Mouse (Mus musculus) spleen, postnatal 0 days (tissue): ENCODE measurements around the gene Olfr1109. TPM values are rescaled to one million over a fixed set of nuclear protein-coding genes. Genes with fewer than 3 reads are reported as not detected.

Source experiments
- polyA plus RNA-seq: library from polyadenylated mRNA; unstranded; fragments of >200 nt; fragmentation: Nextera tagmentation; extraction: Ambion mirVana; gene quantifications from 2 replicates; pipeline ENCODE4 v1.2.1, GENCODE M21; 2015

Olfr1109 gene
- polyA plus RNA-seq: not detected in 2 replicates

GRCm38 (mm10) chr2:87095908-87096307 lies at the start of gene Olfr1109:
Olfr1109 (minus strand) TSS chr2:87096008.

DNA sequence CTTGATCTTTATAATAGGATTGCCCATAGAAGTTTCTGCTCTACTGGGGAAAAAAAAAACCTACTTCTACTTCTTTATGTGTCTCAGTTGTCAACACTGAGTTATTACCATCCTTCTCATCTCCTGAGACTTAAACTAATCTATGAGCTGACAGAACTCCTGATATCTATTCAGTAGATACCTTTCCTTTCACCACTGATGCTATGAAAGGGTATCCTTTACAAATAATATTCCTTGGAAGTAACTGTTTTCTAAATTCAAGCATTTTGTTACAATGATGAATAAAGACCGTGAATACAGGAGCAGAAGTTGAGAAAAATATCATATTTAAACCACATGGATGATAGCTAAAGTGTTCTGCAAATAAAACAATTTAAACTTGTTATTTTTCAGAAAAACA lies 44.4 kb upstream of the Olfr1109 start, which contains the start of gene Olfr1110:
Olfr1110 (minus strand) TSS at position 101 of the 400 bp plus-strand sequence.

DNA sequence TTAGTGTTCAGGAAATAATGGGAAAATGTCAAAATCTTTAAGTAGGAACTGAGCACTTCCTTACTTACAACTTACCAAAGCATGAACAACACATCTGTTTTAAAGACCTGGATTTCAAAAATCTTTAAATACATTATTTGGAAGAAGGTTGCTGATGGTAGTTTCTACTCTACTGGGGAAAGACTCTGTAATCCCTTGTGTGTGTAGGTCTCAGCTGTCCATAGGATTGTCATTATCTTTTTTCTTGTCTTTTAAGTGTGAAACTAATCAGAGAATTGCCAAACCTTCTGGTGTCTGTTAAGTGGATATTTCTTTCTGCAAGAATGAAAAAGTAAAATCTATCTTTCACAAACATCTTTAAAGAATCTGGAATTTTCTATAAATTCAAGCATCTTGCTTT lies 18.7 kb upstream of the Olfr1109 start, which contains the start of gene Olfr259:
Olfr259 (minus strand) TSS at position 101 of the 400 bp plus-strand sequence.

DNA sequence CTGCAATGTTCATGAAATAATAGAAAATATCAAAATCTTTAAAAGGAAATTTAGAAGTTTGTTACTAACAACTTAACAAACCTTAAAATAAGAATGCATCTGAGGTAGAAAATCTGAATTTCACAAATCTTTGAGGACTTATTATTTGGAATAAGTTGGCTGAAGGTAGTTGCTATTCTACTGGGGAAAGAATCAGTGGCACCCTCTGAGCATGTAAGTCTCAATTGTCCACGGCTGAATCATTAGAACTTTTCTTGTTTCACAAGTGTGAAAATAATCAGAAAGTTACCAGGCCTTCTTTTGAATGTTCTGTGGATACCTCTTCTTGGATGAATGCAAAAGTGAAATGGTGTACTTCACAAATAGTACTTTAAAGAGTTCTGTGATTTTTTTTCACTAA lies 20.1 kb downstream of the Olfr1109 start, which contains the start of gene Olfr1107:
Olfr1107 (minus strand) TSS at position 101 of the 400 bp plus-strand sequence.

GRCm38 (mm10) chr2:87052173-87052572 lies 43.6 kb downstream of the Olfr1109 start, which contains the start of gene Olfr1106:
Olfr1106 (minus strand) TSS chr2:87052273.

Other genes with a start within 250 kb of the Olfr1109 start
- gene Olfr1095, start 244.3 kb downstream of the Olfr1109 start, polyA plus RNA-seq: not detected in 2 replicates
- gene Gm13723, start 221.2 kb downstream of the Olfr1109 start, polyA plus RNA-seq: not detected in 2 replicates
- not detected in 2 replicates for gene Olfr1097, start 203.8 kb downstream of the Olfr1109 start, polyA plus RNA-seq
- not detected in 2 replicates for gene Olfr1098, start 171.5 kb downstream of the Olfr1109 start, polyA plus RNA-seq
- gene Olfr1099, start 135.3 kb downstream of the Olfr1109 start, polyA plus RNA-seq: not detected in 2 replicates
- not detected in 2 replicates for gene Olfr1100, start 116.1 kb downstream of the Olfr1109 start, polyA plus RNA-seq
- gene Olfr1101, start 104.8 kb downstream of the Olfr1109 start, polyA plus RNA-seq: not detected in 2 replicates
- not detected in 2 replicates for gene Olfr1102, start 97.6 kb downstream of the Olfr1109 start, polyA plus RNA-seq
- not detected in 2 replicates for gene Olfr1104, start 68.9 kb downstream of the Olfr1109 start, polyA plus RNA-seq
- not detected in 2 replicates for gene Olfr1105, start 59.5 kb downstream of the Olfr1109 start, polyA plus RNA-seq
- not detected in 2 replicates for gene Olfr1106, start 43.7 kb downstream of the Olfr1109 start, polyA plus RNA-seq
- gene Olfr1107, start 20.2 kb downstream of the Olfr1109 start, polyA plus RNA-seq: not detected in 2 replicates
- gene Olfr259, start 18.6 kb upstream of the Olfr1109 start, polyA plus RNA-seq: not detected in 2 replicates
- gene Olfr1110, start 44.3 kb upstream of the Olfr1109 start, polyA plus RNA-seq: not detected in 2 replicates
- not detected in 2 replicates for gene Olfr1111, start 56.6 kb upstream of the Olfr1109 start, polyA plus RNA-seq
- not detected in 2 replicates for gene Olfr1112, start 91.8 kb upstream of the Olfr1109 start, polyA plus RNA-seq
- not detected in 2 replicates for gene Olfr1113, start 113.0 kb upstream of the Olfr1109 start, polyA plus RNA-seq
- not detected in 2 replicates for gene Olfr1115, start 152.0 kb upstream of the Olfr1109 start, polyA plus RNA-seq
- gene Olfr1116, start 171.5 kb upstream of the Olfr1109 start, polyA plus RNA-seq: not detected in 2 replicates
- not detected in 2 replicates for gene Olfr1118, start 211.6 kb upstream of the Olfr1109 start, polyA plus RNA-seq